Comparison of ENCODE assay signal across 8 mouse cellular contexts in genomic region chr16:70568341-70569265, GRCm38 (mm10).
A peak's percentile ranks its signal among the peaks of the same experiment; 100 is the strongest.
DNase-seq lines count a peak whose midpoint lies in the region; ATAC-seq and TF ChIP-seq lines count a peak whose summit lies in the region.

No protein-coding gene starts in this region.

- DNase-seq in ovary, postnatal 14 days (ENCODE audit: low spot score) = peak; percentile 43
- DNase-seq in ovary, postnatal 10 days (ENCODE audit: low spot score) = no peak
- DNase-seq in c-Kit-positive CD71-positive TER-119-negative erythroid progenitor cells, embryonic 14.5 days (ENCODE audit: low read depth) = peak; percentile 11
- DNase-seq in forebrain, postnatal 0 days = peak; percentile 94
- DNase-seq in left cerebral cortex, postnatal 14 days (ENCODE audit: low spot score in 2 of 2) = peak; percentile 86 to 92
- DNase-seq in naive thymus-derived CD4-positive, alpha-beta T cell, adult 2 months (ENCODE audit: low read depth) = peak; percentile 57
- DNase-seq in urinary bladder, adult 2 months (ENCODE audit: low spot score) = no peak

- H3K9me3 ChIP-seq in forebrain, postnatal 0 days (ENCODE audit: low read length) = no peaks in the 10 kb centered on the region

- H3K4me3 ChIP-seq in forebrain, postnatal 0 days (ENCODE audit: low read depth, low read length) = peak overlapping the region; percentile 17

- peak; percentile 82 for TF ChIP-seq CTCF in forebrain, postnatal 0 days (IDR thresholded peaks at IDR 0.05; ENCODE audit: low read depth)

- intact Hi-C loops in left cerebral cortex, postnatal 14 days (cut with DNase I) = loop anchor here (10.0 kb wide), 2 partner anchors 254 to 394 kb away; partner anchors contain the start of gene Gbe1

- no peaks in the 10 kb centered on the region for H3K27me3 ChIP-seq in forebrain, postnatal 0 days (ENCODE audit: insufficient read depth, low read length)

- H3K36me3 ChIP-seq in forebrain, postnatal 0 days (ENCODE audit: insufficient read depth) = no peaks in the 10 kb centered on the region

- H3K4me1 ChIP-seq in forebrain, postnatal 0 days (ENCODE audit: insufficient read depth) = peaks cover 4% of the 10 kb centered on the region; the same call in 1 of the 2 replicates

- ATAC-seq in forebrain, postnatal 0 days = peak; percentile 80
- ATAC-seq in inflammation-experienced regulatory T-cells, adult 6 months = peak; percentile 65

- peak overlapping the region; percentile 33 for H3K4me2 ChIP-seq in forebrain, postnatal 0 days (ENCODE audit: low read depth)

- H3K9ac ChIP-seq in forebrain, postnatal 0 days = no peak overlapping the region

- WGBS in forebrain, postnatal 0 days = 43% methylated on average over 23 of the region's 23 CpGs

- H3K27ac ChIP-seq in forebrain, postnatal 0 days (ENCODE audit: low read depth, low read length) = no peak overlapping the region

Comparison
In these comparisons a context has a peak if more than half of its experiments do, and no peak if none do; other contexts are left out.
1. DNase-seq: peak in ovary, postnatal 14 days (single experiment), c-Kit-positive CD71-positive TER-119-negative erythroid progenitor cells, embryonic 14.5 days (single experiment), forebrain, postnatal 0 days (single experiment), left cerebral cortex, postnatal 14 days (2 of 2) and naive thymus-derived CD4-positive, alpha-beta T cell, adult 2 months (single experiment); none in ovary, postnatal 10 days (single experiment) and urinary bladder, adult 2 months (single experiment).